Mouse (Mus musculus) megakaryocyte, embryonic 14.5 days (primary cell): ENCODE data around the gene Sumo3. TPM values are rescaled to one million over a fixed set of nuclear protein-coding genes. Genes with fewer than 3 reads are reported as not detected.

ENCODE experiments used
- H3K27me3 ChIP-seq: replicated peaks from 2 replicates; pipeline ENCODE3; 2012; ENCODE audit warnings: inconsistent platforms
- H3K36me3 ChIP-seq: replicated peaks from 2 replicates; pipeline ENCODE3; 2012; ENCODE audit warnings: low read length, inconsistent platforms, mixed read lengths
- H3K4me1 ChIP-seq: 2 replicates; pipeline ENCODE4 v1.6.1; 2012; ENCODE audit warnings: inconsistent platforms
- H3K4me3 ChIP-seq: replicated peaks from 2 replicates; pipeline ENCODE3; 2012; ENCODE audit warnings: moderate library complexity, mild to moderate bottlenecking, inconsistent platforms
- H3K9me3 ChIP-seq: 2 replicates; pipeline ENCODE4 v1.6.1; 2012; ENCODE audit warnings: inconsistent platforms
- FLI1 ChIP-seq: IDR thresholded peaks from 2 replicates; pipeline ENCODE4 v1.6.1; 2012; ENCODE audit warnings: low read length, inconsistent platforms, mixed read lengths
- GATA1 ChIP-seq: IDR thresholded peaks from 3 replicates; pipeline ENCODE4 v1.6.1; 2012; ENCODE audit warnings: mixed read lengths, low read length, inconsistent platforms, borderline replicate concordance
- polyA plus RNA-seq: library from polyadenylated mRNA; stranded (reverse); fragments of >175 nt; gene quantifications from 2 replicates; pipeline ENCODE4 v1.2.3, GENCODE M21; 2012; ENCODE audit warnings: low replicate concordance; ENCODE audit not compliant: insufficient read depth

Gene Sumo3
- polyA plus RNA-seq = 11.6 and 90.7 TPM in 2 replicates

GRCm38 (mm10) chr10:77605908-77606826 is at the start of gene Sumo3, which contains the start of gene Gm49325:
TSS of gene Sumo3 (plus strand) at chr10:77606097.
TSS of gene Gm49325 (plus strand) at chr10:77606197.
- TF ChIP-seq FLI1 = no peak
- no peak for TF ChIP-seq GATA1
- Histone ChIP-seq H3K36me3 (peaks cover 47% of the 10 kb centered on the region), H3K4me3 (peak within 1 kb of the TSS; percentile 95), H3K9me3 (peaks cover 9% of the 10 kb centered on the region; the same call in 1 of the 2 replicates), H3K27me3 (no peaks in the 10 kb centered on the region), H3K4me1 (peaks cover 64% of the 10 kb centered on the region)

GRCm38 (mm10) chr10:77556631-77557030 is 49.3 kb upstream of the Sumo3 start:
- H3K4me1 ChIP-seq = peaks cover 72% of the 10 kb centered on the region
- H3K4me3 ChIP-seq = no peak overlapping the region
- TF ChIP-seq GATA1 = no peak
- no peak for TF ChIP-seq FLI1
- peaks cover 98% of the 10 kb centered on the region for H3K36me3 ChIP-seq
- H3K9me3 ChIP-seq = no peaks in the 10 kb centered on the region
- H3K27me3 ChIP-seq = no peaks in the 10 kb centered on the region

- H3K27me3 ChIP-seq = no peaks in the 10 kb centered on the region
- H3K4me3 ChIP-seq = no peak overlapping the region
- TF ChIP-seq FLI1 (no peak), GATA1 (no peak)
- H3K4me1 ChIP-seq = peaks cover 82% of the 10 kb centered on the region
- H3K9me3 ChIP-seq = no peaks in the 10 kb centered on the region
- peaks cover 98% of the 10 kb centered on the region for H3K36me3 ChIP-seq
These were observed 48.3 kb upstream of the Sumo3 start for GRCm38 (mm10) chr10:77557641-77558040.

GRCm38 (mm10) chr10:77560090-77560489 is 45.8 kb upstream of the Sumo3 start:
- TF ChIP-seq GATA1 (no peak), FLI1 (no peak)
- peak overlapping the region; percentile 15 for H3K4me3 ChIP-seq
- no peaks in the 10 kb centered on the region for H3K9me3 ChIP-seq
- no peaks in the 10 kb centered on the region for H3K27me3 ChIP-seq
- H3K36me3 ChIP-seq = peaks cover 97% of the 10 kb centered on the region
- H3K4me1 ChIP-seq = peaks cover 89% of the 10 kb centered on the region

GRCm38 (mm10) chr10:77560830-77561229 is 45.1 kb upstream of the Sumo3 start:
- H3K36me3 ChIP-seq = peaks cover 99% of the 10 kb centered on the region
- no peaks in the 10 kb centered on the region for H3K9me3 ChIP-seq
- TF ChIP-seq FLI1 (no peak), GATA1 (no peak)
- H3K4me1 ChIP-seq = peaks cover 90% of the 10 kb centered on the region
- no peaks in the 10 kb centered on the region for H3K27me3 ChIP-seq
- peak overlapping the region; percentile 69 for H3K4me3 ChIP-seq

GRCm38 (mm10) chr10:77561508-77561907 is 44.4 kb upstream of the Sumo3 start:
- TF ChIP-seq FLI1 (no peak), GATA1 (no peak)
- no peaks in the 10 kb centered on the region for H3K9me3 ChIP-seq
- H3K4me1 ChIP-seq = peaks cover 90% of the 10 kb centered on the region
- no peaks in the 10 kb centered on the region for H3K27me3 ChIP-seq
- H3K4me3 ChIP-seq = peak overlapping the region; percentile 52
- H3K36me3 ChIP-seq = peaks cover 99% of the 10 kb centered on the region

- no peaks in the 10 kb centered on the region for H3K9me3 ChIP-seq
- peaks cover 95% of the 10 kb centered on the region for H3K36me3 ChIP-seq
- H3K27me3 ChIP-seq = no peaks in the 10 kb centered on the region
- H3K4me1 ChIP-seq = peaks cover 68% of the 10 kb centered on the region
- TF ChIP-seq GATA1 (no peak), FLI1 (no peak)
- no peak overlapping the region for H3K4me3 ChIP-seq
These were observed 40.9 kb upstream of the Sumo3 start for GRCm38 (mm10) chr10:77565005-77565404.

- Histone ChIP-seq H3K4me1 (peaks cover 58% of the 10 kb centered on the region), H3K9me3 (no peaks in the 10 kb centered on the region), H3K4me3 (no peak overlapping the region), H3K36me3 (peaks cover 95% of the 10 kb centered on the region), H3K27me3 (no peaks in the 10 kb centered on the region)
- no peak for TF ChIP-seq FLI1
- TF ChIP-seq GATA1 = no peak
These were observed 39.2 kb upstream of the Sumo3 start for GRCm38 (mm10) chr10:77566651-77567050.

GRCm38 (mm10) chr10:77569481-77569880 is 36.4 kb upstream of the Sumo3 start:
- H3K36me3 ChIP-seq = peaks cover 85% of the 10 kb centered on the region
- H3K4me1 ChIP-seq = peaks cover 64% of the 10 kb centered on the region
- H3K4me3 ChIP-seq = no peak overlapping the region
- H3K27me3 ChIP-seq = no peaks in the 10 kb centered on the region
- TF ChIP-seq GATA1 = no peak
- no peak for TF ChIP-seq FLI1
- no peaks in the 10 kb centered on the region for H3K9me3 ChIP-seq
